Mouse (Mus musculus) left cerebral cortex, postnatal 4 days (tissue): ENCODE measurements at regions not wholly inside any gene's neighbourhood (a gene's known extent, or its start where the extent isn't known, plus 50 kb on each side); places are given as distances from the start of the nearest gene placed in this dataset.
A peak's percentile ranks its signal among the peaks of the same experiment; 100 is the strongest.

ENCODE experiments used
- DNase-seq: peaks from one replicate; pipeline ENCODE4 v3.0.0-alpha.2; 2022
- intact Hi-C: fragments of 180-260 bp; cut with DNase I; formaldehyde crosslinking; loops from one replicate; pipeline ENCODE4 v1.15.1; 2025

- peak; percentile 31 for DNase-seq
- intact Hi-C loops = no loop called here
Observed at GRCm38 (mm10) chr4:81988796-81989195, 546.2 kb upstream of the Mpdz start.

- no peak for DNase-seq
- intact Hi-C loops = no loop called here
Observed at GRCm38 (mm10) chr4:81986616-81987015, 544.0 kb upstream of the Mpdz start.

GRCm38 (mm10) chr4:81981811-81982210 is 539.2 kb upstream of the Mpdz start:
- no peak for DNase-seq
- intact Hi-C loops = no loop called here

GRCm38 (mm10) chr4:81970472-81970871 is 527.9 kb upstream of the Mpdz start:
- intact Hi-C loops = no loop called here
- DNase-seq = no peak

GRCm38 (mm10) chr4:81969621-81970115 is 527.1 kb upstream of the Mpdz start:
- intact Hi-C loops = no loop called here

GRCm38 (mm10) chr4:81966054-81966623 is 523.5 kb upstream of the Mpdz start:
- intact Hi-C loops = no loop called here

More at GRCm38 (mm10) chr4:81969621-81970115, 527.1 kb upstream of the Mpdz start:
- DNase-seq = peak; percentile 16

GRCm38 (mm10) chr4:81963112-81963511 is 520.5 kb upstream of the Mpdz start:
- intact Hi-C loops = no loop called here
- DNase-seq = no peak

More at GRCm38 (mm10) chr4:81966054-81966623, 523.5 kb upstream of the Mpdz start:
- DNase-seq = no peak

GRCm38 (mm10) chr4:81962586-81962985 is 520.0 kb upstream of the Mpdz start:
- intact Hi-C loops = no loop called here
- no peak for DNase-seq

GRCm38 (mm10) chr4:81960552-81961534 is 518.2 kb upstream of the Mpdz start:
- no peak for DNase-seq
- intact Hi-C loops = loop anchor here (2.0 kb wide), 1 partner anchor 60 kb away; no protein-coding TSS in a partner anchor

GRCm38 (mm10) chr4:81956926-81957694 is 514.5 kb upstream of the Mpdz start:
- DNase-seq = no peak
- intact Hi-C loops = no loop called here

- intact Hi-C loops = no loop called here
- DNase-seq = no peak
Observed at GRCm38 (mm10) chr4:81953023-81953422, 510.4 kb upstream of the Mpdz start.

GRCm38 (mm10) chr4:81937384-81937783 is 494.8 kb upstream of the Mpdz start:
- peak; percentile 94 for DNase-seq

GRCm38 (mm10) chr4:81930956-81931355 is 488.3 kb upstream of the Mpdz start:
- DNase-seq = no peak

More at GRCm38 (mm10) chr4:81937384-81937783, 494.8 kb upstream of the Mpdz start:
- intact Hi-C loops = no loop called here

GRCm38 (mm10) chr4:81928581-81929244 is 486.1 kb upstream of the Mpdz start:
- DNase-seq = no peak
- intact Hi-C loops = no loop called here

More at GRCm38 (mm10) chr4:81930956-81931355, 488.3 kb upstream of the Mpdz start:
- intact Hi-C loops = no loop called here

GRCm38 (mm10) chr4:81927176-81927714 is 484.6 kb upstream of the Mpdz start:
- intact Hi-C loops = no loop called here
- no peak for DNase-seq

GRCm38 (mm10) chr4:81926662-81927141 is 484.1 kb upstream of the Mpdz start:
- DNase-seq = no peak
- intact Hi-C loops = no loop called here

- no peak for DNase-seq
- intact Hi-C loops = no loop called here
Observed at GRCm38 (mm10) chr4:81925611-81926010, 483.0 kb upstream of the Mpdz start.

- intact Hi-C loops = no loop called here
- no peak for DNase-seq
Observed at GRCm38 (mm10) chr4:81924120-81924519, 481.5 kb upstream of the Mpdz start.

GRCm38 (mm10) chr4:81922876-81923275 is 480.3 kb upstream of the Mpdz start:
- intact Hi-C loops = no loop called here
- DNase-seq = no peak

GRCm38 (mm10) chr4:81914971-81915370 is 472.4 kb upstream of the Mpdz start:
- DNase-seq = no peak
- intact Hi-C loops = no loop called here
